Mouse (Mus musculus) megakaryocyte-erythroid progenitor cell, adult 5-6 weeks (primary cell): Measurements from ENCODE around the gene Fitm1. TPM values are rescaled to one million over a fixed set of nuclear protein-coding genes. Genes with fewer than 3 reads are reported as not detected.
A peak's percentile ranks its signal among the peaks of the same experiment; 100 is the strongest.

Source experiments
- ATAC-seq: replicated peaks from 2 replicates; pipeline ENCODE4 v1.8.0; 2016; ENCODE audit warnings: mild to moderate bottlenecking, inconsistent platforms; ENCODE audit not compliant: severe bottlenecking, poor library complexity, low FRiP score, low TSS enrichment
- total RNA-seq, 2 experiments: library from RNA; stranded (forward) in 1 of 2; stranded (reverse) in 1 of 2; fragments of 200-1000, 215-1000 nt in 1 of 2; fragments of >200 nt in 1 of 2; fragmentation: Nextera tagmentation in 1 of 2; gene quantifications; 2 replicates each; pipeline ENCODE4 v1.2.3; 2014 to 2017

The Fitm1 gene
- total RNA-seq (2014; fragmentation: Nextera tagmentation) (not detected in 2 replicates), total RNA-seq (2017) (not detected in 2 replicates)

GRCm38 (mm10) chr14:55575302-55575701 lies at the start of gene Fitm1:
TSS of gene Fitm1 (plus strand) at chr14:55575617.
- no peak for ATAC-seq

GRCm38 (mm10) chr14:55526674-55527073 lies 48.7 kb upstream of the Fitm1 start:
- ATAC-seq: no peak

- no peak for ATAC-seq
Observed at GRCm38 (mm10) chr14:55527940-55528339, 47.5 kb upstream of the Fitm1 start.

- 0 out of 2 replicates have a peak, but pooled peaks have one; percentile 28 for ATAC-seq
Observed at GRCm38 (mm10) chr14:55536116-55536745, 39.2 kb upstream of the Fitm1 start.

- ATAC-seq: peak; percentile 89
Observed at GRCm38 (mm10) chr14:55540067-55540786, 35.2 kb upstream of the Fitm1 start, which contains the start of gene Pck2. TSS of gene Pck2 (plus strand) at chr14:55540266.

- peak; percentile 35 for ATAC-seq
Observed at GRCm38 (mm10) chr14:55540787-55541321, 34.6 kb upstream of the Fitm1 start.

GRCm38 (mm10) chr14:55542268-55542667 lies 33.1 kb upstream of the Fitm1 start:
- ATAC-seq: peak; percentile 71

- ATAC-seq: no peak
Observed at GRCm38 (mm10) chr14:55544334-55544733, 31.1 kb upstream of the Fitm1 start.

GRCm38 (mm10) chr14:55550191-55550590 lies 25.2 kb upstream of the Fitm1 start:
- ATAC-seq: no peak

- no peak for ATAC-seq
Observed at GRCm38 (mm10) chr14:55551347-55551746, 24.1 kb upstream of the Fitm1 start.

- no peak for ATAC-seq
Observed at GRCm38 (mm10) chr14:55551794-55552193, 23.6 kb upstream of the Fitm1 start.

- ATAC-seq: no peak
Observed at GRCm38 (mm10) chr14:55554635-55555034, 20.8 kb upstream of the Fitm1 start.

GRCm38 (mm10) chr14:55555788-55556187 lies 19.6 kb upstream of the Fitm1 start:
- ATAC-seq: no peak

- 0 out of 2 replicates have a peak, but pooled peaks have one; percentile 10 for ATAC-seq
Observed at GRCm38 (mm10) chr14:55557003-55557402, 18.4 kb upstream of the Fitm1 start.

- ATAC-seq: no peak
Observed at GRCm38 (mm10) chr14:55557587-55557986, 17.8 kb upstream of the Fitm1 start.

GRCm38 (mm10) chr14:55558740-55559448 lies 16.5 kb upstream of the Fitm1 start:
- ATAC-seq: peak; percentile 19; the same call in 1 of the 2 replicates

GRCm38 (mm10) chr14:55559799-55560201 lies 15.6 kb upstream of the Fitm1 start, which contains the start of gene Dcaf11:
TSS of gene Dcaf11 (plus strand) at chr14:55560006.
- ATAC-seq: peak; percentile 62

GRCm38 (mm10) chr14:55560202-55561073 lies 15.0 kb upstream of the Fitm1 start, which contains the start of gene A730061H03Rik:
TSS of gene A730061H03Rik (minus strand) at chr14:55560406.
- ATAC-seq: peak; percentile 81

- ATAC-seq: no peak
Observed at GRCm38 (mm10) chr14:55561860-55562259, 13.6 kb upstream of the Fitm1 start.
